Mouse (Mus musculus) Patski (cell line): ENCODE measurements around the gene Dph7. TPM values are rescaled to one million over a fixed set of nuclear protein-coding genes. Genes with fewer than 3 reads are reported as not detected.
"Not testable (repeated sequence)": the region's sequence is repeated elsewhere in the genome, so short reads cannot be mapped to it uniquely, and the experiment has no call there.

Experiments used
- ATAC-seq: fragments of 100-300 bp; one replicate; pipeline ENCODE4 v1.8.0; 2021
- CTCF ChIA-PET: fragments of 350-600 bp; sonication (Branson Sonifier 250); formaldehyde crosslinking; loops from one replicate; lab custom pipeline; 2022; ENCODE audit warnings: inconsistent platforms; lab: Charles Lee
- POLR2A ChIA-PET: fragments of 350-600 bp; sonication (Branson Sonifier 250); formaldehyde crosslinking; loops from one replicate; lab custom pipeline; 2022; ENCODE audit warnings: antibody characterized with exemption, inconsistent platforms; lab: Charles Lee
- DNase-seq: peaks from one replicate; pipeline ENCODE4 v3.0.0-alpha.2; 2011; ENCODE audit warnings: low read depth, low spot score
- H3K27me3 ChIP-seq: fragments of 371-371 bp; one replicate; pipeline ENCODE4 v1.5.1; 2021
- CTCF ChIP-seq: fragments of 100-300 bp; IDR thresholded peaks from one replicate; pipeline ENCODE4 v1.5.1; 2021
- in situ Hi-C: fragments of 300-500 bp; cut with MboI; formaldehyde crosslinking; loops from 3 replicates; pipeline ENCODE4 v1.11.1; 2018; ENCODE audit warnings: low pct_unique_long_range_greater_than_20kb, mixed read lengths
- polyA plus RNA-seq: library from polyadenylated mRNA; unstranded; gene quantifications from one replicate; pipeline ENCODE4 v1.2.3, GENCODE M21; 2021

Dph7 gene
- polyA plus RNA-seq, 1 experiment from 2014 or later, result 22.1 TPM

GRCm38 (mm10) chr2:24952537-24953055 lies 9.6 kb upstream of the Dph7 start:
- ChIA-PET CTCF (interaction anchor here (3.3 kb wide), 1 partner anchor 9 kb away, joined by 24 read pairs; the partner anchor contains the start of gene Dph7), POLR2A (interaction anchor here (1.6 kb wide), 1 partner anchor 8 kb away, joined by 6 read pairs; no protein-coding TSS in a partner anchor)
- TF ChIP-seq CTCF, result no peak
- ATAC-seq (no peak), DNase-seq (no peak)
- H3K27me3 ChIP-seq, result no peaks in the 10 kb centered on the region
- in situ Hi-C loops, result no loop called here

- POLR2A ChIA-PET, result interaction anchor here (1.3 to 1.4 kb wide), 2 partner anchors 9 to 10 kb away, joined by 3 to 6 read pairs; no protein-coding TSS in a partner anchor
- in situ Hi-C loops, result no loop called here
- no peak for ATAC-seq
These were observed 1.3 kb upstream of the Dph7 start for GRCm38 (mm10) chr2:24960910-24961309.

DNA sequence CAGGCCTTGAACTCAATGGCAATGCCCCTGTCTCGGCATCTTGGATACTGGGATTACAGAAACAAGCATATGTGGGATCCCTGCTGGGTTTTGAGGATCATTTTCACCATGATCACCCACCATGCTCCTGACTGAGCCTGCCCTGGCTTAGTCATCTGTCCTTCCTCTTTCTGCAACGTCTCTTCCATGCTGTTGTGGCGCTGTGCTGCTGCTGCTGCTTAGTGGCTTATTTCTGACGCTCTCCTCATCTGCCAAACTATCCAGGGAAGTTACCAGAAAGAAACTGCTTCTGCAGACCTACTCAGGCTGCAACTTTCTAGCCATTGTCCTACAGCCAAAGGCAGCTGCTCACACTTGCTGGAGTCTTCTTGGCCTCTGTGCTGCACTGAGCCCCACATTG lies 8.2 kb downstream of the Dph7 start:
- in situ Hi-C loops, result no loop called here
- DNase-seq, result no peak

More at GRCm38 (mm10) chr2:24960910-24961309, 1.3 kb upstream of the Dph7 start:
- no peak for DNase-seq
- H3K27me3 ChIP-seq, result no peaks in the 10 kb centered on the region
- CTCF ChIA-PET, result interaction anchor here (0.6 to 3.2 kb wide), 6 partner anchors 8 to 58 kb away, joined by 3 to 24 read pairs (median 4); partner anchors contain the start of gene Pnpla7
- TF ChIP-seq CTCF, result peak; percentile 59

DNA sequence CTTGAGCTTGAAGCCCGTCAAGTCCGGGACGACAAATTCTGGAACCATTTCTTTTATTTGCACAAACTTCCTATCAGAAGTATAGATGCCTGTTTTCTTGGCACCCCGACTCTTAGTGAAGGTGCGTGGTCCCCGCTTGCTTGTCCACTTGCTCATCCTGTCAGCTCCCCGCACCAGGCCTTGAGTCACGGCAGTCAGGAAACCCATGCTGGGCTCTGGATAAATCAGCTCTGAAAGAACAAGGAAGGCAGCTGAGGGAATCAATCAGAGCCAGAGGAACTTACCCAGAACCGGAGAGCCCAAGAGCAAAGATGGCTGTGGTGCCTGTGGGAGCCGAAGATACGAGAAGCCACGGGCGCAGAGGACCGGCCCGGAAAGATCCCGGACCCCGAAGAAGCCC lies 12.3 kb downstream of the Dph7 start:
- in situ Hi-C loops, H3K27me3 ChIP-seq, ATAC-seq, DNase-seq: not testable (repeated sequence)
- ChIA-PET POLR2A (interaction anchor here (0.6 to 2.4 kb wide), 2 partner anchors 12 to 15 kb away, joined by 3 to 7 read pairs; no protein-coding TSS in a partner anchor), CTCF (interaction anchor here (2.1 kb wide), 1 partner anchor 13 kb away, joined by 8 read pairs; no protein-coding TSS in a partner anchor)

More for the DNA sequence above, 8.2 kb downstream of the Dph7 start:
- H3K27me3 ChIP-seq, result no peaks in the 10 kb centered on the region
- CTCF ChIA-PET, result interaction anchor here (1.6 kb wide), 1 partner anchor 8 kb away, joined by 7 read pairs; the partner anchor contains the start of gene Dph7
- ATAC-seq, result no peak
- TF ChIP-seq CTCF, result no peak
- POLR2A ChIA-PET, result interaction anchor here (1.4 kb wide), 1 partner anchor 9 kb away, joined by 3 read pairs; no protein-coding TSS in a partner anchor

- CTCF ChIA-PET, result no interaction called here
- POLR2A ChIA-PET, result interaction anchor here (0.6 to 2.4 kb wide), 3 partner anchors 12 to 15 kb away, joined by 3 to 7 read pairs (median 3); no protein-coding TSS in a partner anchor
- peak; percentile 95 for ATAC-seq
- in situ Hi-C loops, result no loop called here
- peak; percentile 73 for DNase-seq
- no peaks in the 10 kb centered on the region for H3K27me3 ChIP-seq
- no peak for TF ChIP-seq CTCF
These were observed 12.9 kb downstream of the Dph7 start, which contains the start of gene Mrpl41 for GRCm38 (mm10) chr2:24974906-24975703. TSS of gene Mrpl41 (minus strand) at chr2:24975098.

- in situ Hi-C loops, result no loop called here
- ATAC-seq, result peak; percentile 49
- POLR2A ChIA-PET, result interaction anchor here (1.1 kb wide), 1 partner anchor 12 kb away, joined by 3 read pairs; no protein-coding TSS in a partner anchor
- H3K27me3 ChIP-seq, result no peaks in the 10 kb centered on the region
- DNase-seq, result peak; percentile 34
- TF ChIP-seq CTCF, result no peak
- CTCF ChIA-PET, result interaction anchor here (1.1 kb wide), 1 partner anchor 15 kb away, joined by 4 read pairs; no protein-coding TSS in a partner anchor
These were observed 13.6 kb downstream of the Dph7 start, which contains the start of gene Pnpla7 for GRCm38 (mm10) chr2:24975704-24976297. TSS of gene Pnpla7 (plus strand) at chr2:24976033.

- in situ Hi-C loops, result no loop called here
- DNase-seq (no peak), ATAC-seq (no peak)
- TF ChIP-seq CTCF, result no peak
- no peaks in the 10 kb centered on the region for H3K27me3 ChIP-seq
- CTCF ChIA-PET, result interaction anchor here (1.1 kb wide), 1 partner anchor 16 kb away, joined by 4 read pairs; no protein-coding TSS in a partner anchor
- POLR2A ChIA-PET, result no interaction called here
These were observed 14.8 kb downstream of the Dph7 start for GRCm38 (mm10) chr2:24976960-24977359.

- in situ Hi-C loops, result no loop called here
- CTCF ChIA-PET, result no interaction called here
- TF ChIP-seq CTCF, result no peak
These were observed 25.6 kb downstream of the Dph7 start for GRCm38 (mm10) chr2:24987762-24988161.

GRCm38 (mm10) chr2:24995332-24995731 lies 33.1 kb downstream of the Dph7 start:
- DNase-seq (no peak), ATAC-seq (no peak)
- CTCF ChIA-PET, result no interaction called here
- in situ Hi-C loops, result no loop called here
- H3K27me3 ChIP-seq, result no peaks in the 10 kb centered on the region
- POLR2A ChIA-PET, result no interaction called here
- TF ChIP-seq CTCF, result no peak

More at GRCm38 (mm10) chr2:24987762-24988161, 25.6 kb downstream of the Dph7 start:
- no peak for ATAC-seq
- POLR2A ChIA-PET, result interaction anchor here (1.4 kb wide), 1 partner anchor 12 kb away, joined by 3 read pairs; the partner anchor contains the start of gene Pnpla7
- DNase-seq, result no peak
- H3K27me3 ChIP-seq, result no peaks in the 10 kb centered on the region

DNA sequence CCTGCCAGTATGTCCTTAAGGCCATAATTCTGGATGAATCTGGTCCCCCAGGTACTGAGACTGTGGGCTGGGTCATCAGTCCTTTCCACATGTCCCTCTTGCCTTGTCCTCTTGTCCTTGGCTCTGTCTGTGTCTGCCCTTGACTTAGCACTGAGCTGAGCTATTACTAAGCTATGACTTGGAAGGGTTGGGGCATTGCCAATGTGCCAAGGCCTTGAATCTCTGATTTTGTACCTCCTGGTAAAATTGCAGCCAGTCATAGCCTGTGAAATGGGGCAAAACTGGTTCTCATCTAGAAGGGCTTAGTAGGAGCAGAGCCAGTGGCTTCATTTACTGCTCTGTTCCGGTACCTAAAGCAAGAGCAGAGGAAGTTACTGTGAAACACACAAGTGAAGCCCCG lies 34.3 kb downstream of the Dph7 start:
- no peak for TF ChIP-seq CTCF
- in situ Hi-C loops, result no loop called here
- DNase-seq, result no peak
- POLR2A ChIA-PET, result no interaction called here
- ATAC-seq, result no peak
- H3K27me3 ChIP-seq, result no peaks in the 10 kb centered on the region
- CTCF ChIA-PET, result no interaction called here
